Mouse (Mus musculus): ENCODE measurements at regions not wholly inside any gene's neighbourhood (a gene's known extent, or its start where the extent isn't known, plus 50 kb on each side); places are given as distances from the start of the nearest gene placed in this dataset.

- DNase-seq (ENCODE audit: low read depth), result no peak
Observed at GRCm38 (mm10) chr12:32489415-32490139, 111.1 kb downstream of the Ccdc71l start.

DNA sequence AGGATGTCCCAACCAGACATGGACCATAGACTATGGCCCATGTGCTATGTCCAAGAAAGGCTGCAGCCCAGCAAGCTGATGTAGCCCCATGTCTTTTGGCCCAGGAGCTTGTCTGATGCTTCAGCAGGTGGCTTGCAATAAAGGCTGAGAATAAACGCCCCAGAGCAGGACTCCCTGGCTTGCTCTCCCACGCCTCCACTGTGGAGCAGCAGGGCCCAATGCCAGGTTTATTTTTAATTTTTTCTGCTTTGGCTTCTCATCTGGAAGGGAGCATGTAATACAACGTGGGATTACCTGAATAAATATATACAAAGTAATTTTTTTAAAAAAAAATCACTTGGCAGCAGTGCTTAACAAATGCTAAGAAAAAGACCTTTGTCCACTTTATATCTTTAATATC is 125.7 kb downstream of the Ccdc71l start:
- DNase-seq (ENCODE audit: low read depth), result no peak

DNA sequence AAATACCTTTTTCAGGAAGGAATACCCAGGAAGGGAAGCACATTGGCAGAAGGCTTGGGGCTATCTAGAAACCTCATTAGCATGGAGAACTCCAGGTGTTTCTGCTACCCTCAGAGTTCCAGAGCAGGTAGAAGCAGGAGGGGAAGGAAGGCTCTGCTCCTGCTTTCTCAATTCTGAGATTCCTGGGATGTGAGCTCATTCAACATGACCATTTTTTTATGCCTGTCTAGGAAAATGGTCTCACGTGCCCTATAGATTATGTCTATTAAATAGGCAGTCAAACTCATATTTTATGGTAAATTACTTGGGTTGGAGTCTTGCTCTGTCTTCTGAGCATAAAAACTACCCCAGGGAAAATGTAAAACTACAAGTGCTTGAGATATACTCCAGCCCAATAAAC is 130.2 kb downstream of the Ccdc71l start:
- DNase-seq (ENCODE audit: low read depth), result no peak

DNA sequence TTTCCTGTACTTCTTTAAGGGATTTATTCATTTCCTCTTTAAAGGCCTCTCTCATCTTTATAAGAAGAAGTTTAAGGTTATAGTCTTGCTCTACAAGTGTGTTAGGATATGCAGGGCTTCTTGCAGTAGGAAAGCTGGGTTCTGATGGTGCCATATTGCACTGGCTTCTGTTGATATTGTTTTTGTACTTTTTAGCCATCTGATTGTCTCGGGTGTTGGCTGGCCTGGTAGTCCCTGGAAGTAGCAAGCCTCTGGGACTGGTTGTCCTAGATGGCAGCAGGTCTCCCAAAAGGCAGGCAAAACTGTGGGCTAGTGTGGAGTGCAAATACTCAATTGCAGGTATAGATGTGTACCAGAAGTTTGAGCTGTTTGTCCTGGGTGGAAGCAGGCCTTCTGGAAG is 147.1 kb downstream of the Ccdc71l start:
- no peak for DNase-seq (ENCODE audit: low read depth)

DNA sequence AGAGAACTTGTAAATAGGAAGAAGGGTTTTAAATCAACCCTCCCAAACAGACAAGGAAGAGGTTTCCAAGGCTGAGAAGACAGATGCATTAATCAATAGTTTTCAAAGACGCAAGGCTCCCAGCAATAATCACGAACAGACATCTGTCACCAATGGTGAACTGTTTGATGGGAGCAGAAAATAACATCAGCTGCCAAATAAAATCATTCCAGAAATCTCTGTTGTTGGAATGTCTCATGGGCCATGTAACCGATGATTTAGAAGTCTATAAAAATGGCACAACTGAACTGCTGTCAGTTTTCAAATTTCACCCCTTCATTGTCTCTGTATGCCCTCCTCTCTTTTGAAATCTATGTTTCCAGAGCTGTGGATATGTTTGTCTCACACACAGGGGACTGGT is 152.7 kb downstream of the Ccdc71l start:
- DNase-seq (ENCODE audit: low read depth), result no peak

DNA sequence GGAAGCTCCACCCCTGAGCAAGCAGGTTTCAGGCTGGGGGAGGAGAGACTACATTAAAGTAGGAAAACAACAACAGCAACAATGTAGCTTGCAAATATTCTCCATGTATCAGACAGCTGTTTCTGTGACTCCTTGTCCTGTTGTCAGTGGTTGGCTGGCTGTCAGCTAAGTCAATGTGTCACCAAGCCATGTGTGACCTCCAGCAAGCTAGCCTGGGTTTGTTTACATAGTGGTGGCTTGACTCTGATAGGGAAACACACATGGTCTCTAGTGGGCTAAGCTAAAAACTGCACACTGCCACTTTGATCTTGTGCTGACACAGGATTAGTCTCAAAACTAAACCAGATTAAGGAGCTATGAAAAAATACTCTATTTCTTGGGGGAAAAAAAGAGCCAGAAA is 155.1 kb downstream of the Ccdc71l start:
- no peak for DNase-seq (ENCODE audit: low read depth)

GRCm38 (mm10) chr12:32545466-32545865 is 167.0 kb downstream of the Ccdc71l start:
- DNase-seq (ENCODE audit: low read depth), result no peak

DNA sequence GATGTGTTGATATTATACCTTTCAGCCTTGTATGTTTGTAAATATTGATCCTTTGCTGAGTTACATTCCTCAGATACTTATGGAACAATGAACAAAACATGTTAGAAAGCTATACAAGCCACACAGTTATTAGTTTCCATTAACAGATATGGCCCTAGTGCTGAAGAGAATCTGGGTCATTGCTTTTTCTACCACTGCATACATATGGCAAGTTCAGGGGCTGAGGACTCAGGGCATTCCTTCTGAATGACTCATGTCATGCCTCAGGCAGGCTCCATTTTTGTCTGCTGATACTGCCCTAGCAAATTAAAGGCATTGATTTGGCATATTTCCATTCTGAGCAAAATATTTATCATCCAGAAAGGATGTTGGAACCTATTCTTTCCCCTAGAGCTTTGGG is 167.9 kb downstream of the Ccdc71l start:
- DNase-seq (ENCODE audit: low read depth), result no peak

DNA sequence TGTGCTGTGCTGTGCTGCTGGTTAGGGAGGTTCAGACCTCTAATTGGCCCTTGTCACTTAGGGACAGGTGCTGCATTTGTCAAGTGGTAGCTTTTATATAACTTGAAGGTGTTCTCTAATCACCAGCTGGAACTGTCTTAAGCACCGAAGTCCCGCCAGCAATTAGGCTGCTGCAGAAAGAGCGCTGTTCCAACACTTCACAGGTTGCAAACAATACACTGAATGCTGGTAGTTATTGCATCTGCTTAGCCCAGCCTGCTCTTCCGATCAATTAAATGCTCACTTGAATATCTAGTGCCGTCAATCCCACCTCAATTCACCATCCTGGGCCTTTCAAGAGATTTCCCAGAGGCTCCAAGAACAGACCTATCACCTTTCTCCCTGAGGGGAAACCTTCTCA is 175.3 kb downstream of the Ccdc71l start:
- no peak for DNase-seq (ENCODE audit: low read depth)

DNA sequence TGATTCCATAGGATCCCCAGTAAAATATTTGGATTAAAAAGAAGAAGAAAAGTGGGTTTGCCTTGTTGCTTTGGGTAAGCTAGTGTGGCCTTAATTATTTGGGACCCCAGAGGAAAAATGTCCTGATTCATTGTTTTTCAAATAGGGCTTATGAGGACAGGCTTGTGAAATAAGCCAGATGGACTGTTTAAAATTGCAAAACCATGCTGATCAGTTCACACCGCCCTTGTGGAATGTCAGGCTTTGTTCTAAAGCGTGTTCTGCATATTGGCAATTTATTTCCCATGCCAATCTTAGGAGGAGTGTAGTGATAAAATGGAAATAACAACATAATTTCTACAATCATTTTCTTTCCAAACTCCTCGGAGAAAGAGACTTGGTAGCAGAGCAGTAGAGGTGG is 189.3 kb downstream of the Ccdc71l start:
- no peak for DNase-seq (ENCODE audit: low read depth)

DNA sequence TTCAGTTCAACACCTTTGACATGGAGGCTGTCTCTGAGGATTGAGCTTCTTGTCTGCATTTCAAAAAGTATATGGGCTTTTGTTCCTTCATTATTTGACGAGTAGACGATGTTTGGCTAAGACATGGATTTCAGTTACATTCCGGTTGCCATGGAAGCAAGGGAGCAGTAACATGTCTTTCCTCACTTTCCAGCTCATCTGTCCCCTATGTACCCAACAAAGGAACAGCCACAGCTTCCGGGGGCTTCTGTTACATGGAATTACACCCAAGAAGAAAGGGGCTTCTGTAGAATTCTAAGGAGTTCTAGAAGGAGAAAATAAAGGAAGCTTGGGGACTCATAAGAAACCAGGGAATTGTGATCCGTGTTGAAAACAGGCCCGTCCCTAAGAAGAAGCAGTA is 202.8 kb downstream of the Ccdc71l start:
- DNase-seq (ENCODE audit: low read depth), result no peak

GRCm38 (mm10) chr12:32602131-32602815 is 217.1 kb upstream of the Nampt start:
- no peak for DNase-seq (ENCODE audit: low read depth)

DNA sequence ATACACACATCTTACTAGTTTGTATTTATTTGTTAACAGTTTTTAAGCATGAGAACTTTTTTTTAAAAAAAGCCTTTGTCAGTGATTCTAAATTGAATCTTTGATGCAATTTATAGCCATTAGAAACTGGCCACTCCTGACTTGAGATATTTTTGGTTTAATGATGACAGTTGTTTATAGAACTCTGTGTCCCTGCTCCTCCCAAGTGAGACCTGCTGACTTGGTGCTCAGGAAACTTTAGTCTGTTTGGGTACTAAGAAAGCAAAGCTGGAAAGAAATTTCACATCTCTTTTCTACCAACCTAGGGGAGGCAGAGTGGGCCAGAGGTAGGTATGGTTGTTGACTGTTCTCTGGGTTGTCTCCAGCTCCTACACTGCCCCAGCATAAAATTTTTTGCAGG is 214.0 kb upstream of the Nampt start:
- no peak for DNase-seq (ENCODE audit: low read depth)

DNA sequence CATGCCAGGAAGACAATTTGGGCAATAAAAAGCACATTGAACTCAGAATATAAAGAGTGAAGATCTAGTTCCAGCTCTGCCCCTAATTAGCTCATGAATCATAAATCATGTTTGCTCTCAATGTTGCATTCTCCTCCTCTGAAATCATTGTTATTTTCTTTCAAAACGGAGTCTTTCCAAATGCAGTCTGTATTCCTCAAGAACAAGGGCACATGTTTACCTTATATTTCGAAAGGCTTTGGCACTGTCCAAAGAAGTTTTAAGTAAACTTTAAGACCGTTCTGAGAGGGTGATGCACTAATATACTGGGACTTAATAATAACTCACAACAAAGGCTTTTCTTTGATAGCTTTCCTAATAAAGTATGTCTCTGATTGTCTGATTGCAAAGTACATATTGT is 204.3 kb upstream of the Nampt start:
- DNase-seq (ENCODE audit: low read depth), result no peak

DNA sequence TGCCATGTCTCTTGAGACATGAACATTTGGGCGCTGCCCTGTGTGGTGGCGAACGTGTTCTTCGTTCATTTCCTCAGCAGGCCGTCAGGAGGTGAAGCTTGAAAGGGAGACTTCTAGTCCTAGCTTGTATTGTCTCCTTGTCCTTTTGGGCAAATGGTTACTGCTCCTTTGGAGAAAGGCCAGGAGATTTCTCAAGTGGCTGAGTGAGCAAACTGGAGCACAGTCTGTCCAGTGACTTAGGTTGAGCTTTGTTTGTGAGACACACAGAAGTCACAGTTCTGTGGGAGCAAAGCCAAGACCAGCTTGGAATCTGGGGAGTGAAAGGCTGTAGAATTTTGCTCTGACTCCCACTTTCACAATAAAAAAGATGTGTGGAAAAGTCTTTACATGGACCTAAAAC is 203.3 kb upstream of the Nampt start:
- no peak for DNase-seq (ENCODE audit: low read depth)

DNA sequence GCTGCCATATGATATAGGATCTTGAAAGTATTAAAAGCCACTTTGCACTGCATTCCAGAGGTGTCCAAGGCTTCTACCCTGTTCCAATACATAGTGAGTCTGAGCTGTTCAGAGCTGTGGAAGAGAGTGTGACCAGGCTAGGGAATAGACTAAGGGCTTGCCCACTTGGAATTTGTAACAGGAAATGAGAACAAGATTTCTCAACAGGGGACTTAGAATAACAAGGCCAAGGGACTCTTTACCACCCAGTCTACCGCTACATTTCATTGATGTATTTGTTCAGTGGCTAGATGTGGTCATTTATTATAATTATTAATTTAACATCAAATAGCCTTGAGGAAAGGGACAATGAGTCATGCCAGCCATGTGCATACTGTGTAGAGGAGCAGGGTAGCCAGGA is 202.3 kb upstream of the Nampt start:
- DNase-seq (ENCODE audit: low read depth), result no peak

- no peak for DNase-seq (ENCODE audit: low read depth)
Observed at GRCm38 (mm10) chr12:32619830-32620229, 199.5 kb upstream of the Nampt start.

DNA sequence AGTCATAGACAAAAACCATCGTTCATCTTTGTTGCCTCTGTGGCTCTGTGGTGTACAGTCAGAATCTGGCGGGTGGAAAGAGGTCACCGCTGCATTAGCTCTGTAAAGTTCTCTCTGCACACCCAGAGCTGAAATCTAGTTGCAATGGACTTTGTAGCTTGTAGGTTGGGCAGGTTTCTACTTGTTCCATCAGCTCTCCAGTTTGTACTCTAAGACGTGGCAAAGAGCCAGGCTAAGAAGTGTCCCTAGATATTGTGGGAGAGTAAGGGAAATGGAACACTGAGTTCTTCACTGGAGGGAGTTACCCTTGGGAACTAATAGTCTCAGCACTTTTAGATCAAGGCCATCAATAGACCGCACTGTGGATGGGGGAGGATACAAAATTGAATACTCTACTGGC is 197.6 kb upstream of the Nampt start:
- no peak for DNase-seq (ENCODE audit: low read depth)

DNA sequence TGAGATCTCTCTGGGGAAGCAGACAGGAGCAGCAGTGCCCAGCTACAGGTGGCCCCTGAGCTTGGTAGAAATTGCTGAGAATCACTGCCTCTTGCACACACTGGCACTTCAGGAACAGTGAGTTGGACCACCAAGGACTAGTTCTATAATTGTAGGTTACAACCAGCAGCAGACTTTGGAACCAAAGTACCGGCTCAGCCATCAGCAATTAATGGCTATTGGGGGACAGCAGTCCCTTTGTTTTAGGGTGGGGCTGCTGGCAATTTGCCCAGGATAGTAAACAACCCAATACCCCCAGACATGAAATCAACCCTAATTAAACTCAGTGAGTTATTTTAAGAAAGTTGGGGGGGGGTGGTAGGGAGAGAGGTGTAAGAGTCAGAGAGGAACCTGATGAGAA is 190.8 kb upstream of the Nampt start:
- no peak for DNase-seq (ENCODE audit: low read depth)

GRCm38 (mm10) chr12:32632935-32633334 is 186.4 kb upstream of the Nampt start:
- no peak for DNase-seq (ENCODE audit: low read depth)

- no peak for DNase-seq (ENCODE audit: low read depth)
Observed at GRCm38 (mm10) chr12:32635055-32635454, 184.3 kb upstream of the Nampt start.

DNA sequence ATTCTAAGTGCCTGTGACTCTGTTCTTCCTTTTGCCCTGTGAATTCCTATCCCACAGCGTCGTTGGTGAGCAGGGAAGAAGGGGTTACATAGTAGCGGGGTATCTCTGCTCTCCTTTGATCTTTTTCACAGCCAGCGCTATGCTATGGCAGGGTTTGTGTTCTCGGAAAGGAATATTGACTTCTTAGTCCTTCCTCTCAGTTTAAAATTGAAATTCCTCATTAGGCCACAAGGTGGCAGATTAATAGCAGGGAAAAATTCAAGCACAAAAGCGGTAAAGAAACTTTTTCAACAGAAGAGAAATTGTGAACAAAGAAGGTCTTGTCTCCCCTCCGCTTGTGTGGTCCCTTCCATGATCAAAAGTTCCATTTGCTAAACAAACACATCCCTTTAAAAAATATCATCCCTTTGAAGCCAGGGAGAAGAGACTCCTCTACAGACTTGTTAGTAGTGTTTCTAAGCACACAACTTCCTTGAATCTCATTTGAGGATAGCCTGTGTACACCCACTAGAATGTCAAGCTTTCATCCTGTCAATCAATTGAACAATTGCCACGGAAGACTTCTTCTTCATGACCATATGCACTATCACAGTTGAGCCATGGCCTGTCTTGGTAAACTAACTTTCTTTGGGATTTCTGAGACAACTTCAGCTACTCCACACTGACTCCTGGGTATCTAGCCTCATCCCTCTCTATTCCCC is 181.8 kb upstream of the Nampt start:
- peak; percentile 40 for DNase-seq (ENCODE audit: low read depth)

DNA sequence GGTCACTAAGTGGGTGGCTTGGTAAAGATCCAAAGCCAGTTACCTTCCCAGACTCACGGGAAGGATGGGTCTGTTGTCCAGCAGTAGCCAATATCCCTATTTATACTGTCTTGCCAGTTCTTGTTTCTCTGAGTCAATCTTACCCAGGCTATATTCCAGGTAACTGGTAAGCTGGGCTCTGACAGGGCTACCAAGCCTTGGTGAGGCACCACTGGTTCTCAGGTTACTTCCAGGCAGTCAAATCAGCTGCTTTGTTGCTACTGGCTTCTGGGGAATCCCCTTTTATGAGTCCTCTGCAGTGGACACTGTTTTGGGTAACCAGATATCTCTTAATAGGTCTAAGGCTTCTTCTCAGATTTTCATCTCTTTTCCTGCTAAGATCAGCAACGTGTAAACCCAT is 178.8 kb upstream of the Nampt start:
- DNase-seq (ENCODE audit: low read depth), result no peak

All from c-Kit-positive CD71-negative TER-119-negative erythroid progenitor cells, embryonic 14.5 days (primary cell).